Mouse (Mus musculus) heart, embryonic 10.5 days (tissue): ENCODE measurements around the gene Pgghg. TPM values are rescaled to one million over a fixed set of nuclear protein-coding genes. Genes with fewer than 3 reads are reported as not detected.

ENCODE experiments used
- DNase-seq: peaks from one replicate; pipeline ENCODE4 v3.0.0-alpha.2; 2017; ENCODE audit warnings: low spot score
- H3K27ac ChIP-seq: fragments of 300-500 bp; sonication (generic); 2 replicates; pipeline ENCODE4 v1.5.1; 2016; ENCODE audit warnings: mild to moderate bottlenecking
- H3K27me3 ChIP-seq: fragments of 300-500 bp; sonication (generic); 2 replicates; pipeline ENCODE4 v1.6.1; 2016; ENCODE audit warnings: mild to moderate bottlenecking; ENCODE audit not compliant: poor library complexity, insufficient read depth, severe bottlenecking
- H3K36me3 ChIP-seq: fragments of 300-500 bp; sonication (generic); 2 replicates; pipeline ENCODE4 v1.6.1; 2016; ENCODE audit warnings: mild to moderate bottlenecking, moderate library complexity
- H3K4me1 ChIP-seq: fragments of 300-500 bp; sonication (generic); 2 replicates; pipeline ENCODE4 v1.6.1; 2016; ENCODE audit warnings: mild to moderate bottlenecking
- H3K4me3 ChIP-seq: fragments of 300-500 bp; sonication (generic); 2 replicates; pipeline ENCODE4 v1.5.1; 2016; ENCODE audit warnings: mild to moderate bottlenecking, moderate library complexity
- H3K9me3 ChIP-seq: fragments of 300-500 bp; sonication (generic); 2 replicates; pipeline ENCODE4 v1.6.1; 2016; ENCODE audit warnings: mild to moderate bottlenecking, moderate library complexity
- WGBS: fragments of 180-500 bp; shearing (Covaris S2); methylation state at CpG from one replicate; pipeline ENCODE4 v1.1.7; 2016; 5-methylcytosine and 5-hydroxymethylcytosine counted together
- polyA plus RNA-seq: library from polyadenylated mRNA; unstranded; fragments of >200 nt; fragmentation: Nextera tagmentation; extraction: Ambion mirVana; gene quantifications from 2 replicates; pipeline ENCODE4 v1.2.1, GENCODE M21; 2016

The Pgghg gene
- polyA plus RNA-seq, 1 experiment from 2014 or later: 16.1 TPM

GRCm38 (mm10) chr7:140938896-140939295 lies 2.3 kb upstream of the Pgghg start:
- no peak overlapping the region for H3K4me3 ChIP-seq
- no peaks in the 10 kb centered on the region for H3K36me3 ChIP-seq
- no peak overlapping the region for H3K27ac ChIP-seq
- H3K9me3 ChIP-seq: no peaks in the 10 kb centered on the region
- peaks cover 26% of the 10 kb centered on the region for H3K4me1 ChIP-seq
- H3K27me3 ChIP-seq: peaks cover 13% of the 10 kb centered on the region; the same call in 1 of the 2 replicates
- no peak for DNase-seq
- WGBS: 13% methylated on average over 2 of the region's 2 CpGs

DNA sequence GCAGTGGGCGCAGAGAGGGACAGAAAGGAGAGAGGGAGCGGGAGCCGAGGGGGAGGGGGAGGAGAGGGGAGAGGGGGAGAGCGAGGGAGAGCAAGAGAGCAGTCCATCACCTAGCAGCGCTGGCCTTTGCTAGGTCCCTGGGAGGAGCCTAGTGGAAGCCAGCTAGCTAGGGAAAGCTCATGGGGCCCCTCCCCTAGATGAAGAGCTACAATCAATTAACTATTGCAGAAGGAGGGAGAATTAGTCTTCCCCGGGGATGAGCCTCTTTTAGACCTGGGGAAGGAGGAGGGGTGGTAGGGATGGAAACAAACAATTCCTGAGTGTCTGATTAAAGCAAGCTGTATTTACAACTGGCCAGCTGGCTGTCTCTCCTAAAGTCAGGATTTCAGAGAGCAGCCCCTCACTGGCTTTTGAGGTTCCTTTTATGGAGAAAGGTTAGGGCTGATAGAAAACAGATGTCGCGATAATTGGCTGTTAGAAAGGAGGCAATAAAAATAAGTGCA lies 1.5 kb upstream of the Pgghg start:
- H3K27me3 ChIP-seq: peaks cover 14% of the 10 kb centered on the region; the same call in 1 of the 2 replicates
- no peaks in the 10 kb centered on the region for H3K9me3 ChIP-seq
- peaks cover 26% of the 10 kb centered on the region for H3K4me1 ChIP-seq
- H3K4me3 ChIP-seq: peak overlapping the region; percentile 33; the same call in 1 of the 2 replicates
- H3K36me3 ChIP-seq: peaks cover 2% of the 10 kb centered on the region; the same call in 1 of the 2 replicates
- 6% methylated on average over 8 of the region's 8 CpGs for WGBS
- 0 out of 2 replicates have a peak overlapping the region, but pooled peaks have one; percentile 1 for H3K27ac ChIP-seq
- no peak for DNase-seq

DNA sequence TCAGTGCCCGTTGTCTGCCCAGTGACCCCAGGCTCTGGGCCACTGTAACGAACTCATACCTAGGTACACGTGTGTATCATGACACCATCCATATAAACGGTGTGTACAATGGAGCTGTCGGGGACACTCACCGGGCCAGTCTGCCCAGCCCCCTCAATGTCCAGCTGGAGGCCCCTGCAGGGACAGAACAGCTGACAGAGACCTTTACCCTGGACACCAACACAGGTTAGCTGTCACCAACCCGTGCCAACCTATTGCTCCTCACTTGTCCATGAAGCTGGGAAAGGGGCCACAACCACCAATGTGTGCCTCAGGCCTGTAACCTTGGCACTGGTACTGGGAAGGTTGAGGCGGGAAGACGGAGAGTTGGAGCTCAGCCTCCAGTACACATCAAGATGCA lies 1.1 kb downstream of the Pgghg start:
- H3K27me3 ChIP-seq: peaks cover 10% of the 10 kb centered on the region; the same call in 1 of the 2 replicates
- peak overlapping the region; percentile 94 for H3K27ac ChIP-seq
- no peaks in the 10 kb centered on the region for H3K9me3 ChIP-seq
- peaks cover 25% of the 10 kb centered on the region for H3K36me3 ChIP-seq
- peaks cover 37% of the 10 kb centered on the region for H3K4me1 ChIP-seq
- DNase-seq: no peak
- 73% methylated on average over 9 of the region's 9 CpGs for WGBS
- H3K4me3 ChIP-seq: peak overlapping the region; percentile 71

GRCm38 (mm10) chr7:140942811-140943210 lies 1.6 kb downstream of the Pgghg start:
- H3K9me3 ChIP-seq: no peaks in the 10 kb centered on the region
- WGBS: 89% methylated on average over 10 of the region's 10 CpGs
- peaks cover 30% of the 10 kb centered on the region for H3K36me3 ChIP-seq
- peaks cover 42% of the 10 kb centered on the region for H3K4me1 ChIP-seq
- no peak overlapping the region for H3K4me3 ChIP-seq
- H3K27ac ChIP-seq: peak overlapping the region; percentile 3; the same call in 1 of the 2 replicates
- peaks cover 10% of the 10 kb centered on the region; the same call in 1 of the 2 replicates for H3K27me3 ChIP-seq
- DNase-seq: no peak

DNA sequence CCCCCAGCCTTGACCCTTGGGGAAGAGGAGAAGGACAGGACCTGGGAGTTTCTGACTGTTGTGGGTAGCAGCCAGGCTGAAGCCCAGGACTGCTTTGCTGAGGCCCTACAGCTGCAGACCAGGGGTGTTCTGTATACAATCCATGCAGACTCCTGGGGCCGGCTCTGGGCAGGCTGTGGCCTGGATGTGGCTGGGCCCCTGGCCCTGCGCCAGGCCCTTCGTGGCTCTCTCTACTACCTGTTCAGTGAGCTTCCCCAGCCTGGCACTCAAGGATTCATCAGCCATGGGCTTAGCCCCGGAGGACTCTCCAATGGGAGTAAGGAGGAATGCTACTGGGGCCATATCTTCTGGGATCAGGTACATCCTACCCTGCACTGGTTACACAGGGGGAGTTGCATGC lies 2.2 kb downstream of the Pgghg start:
- Histone ChIP-seq H3K27ac (0 out of 2 replicates have a peak overlapping the region, but pooled peaks have one; percentile 3), H3K27me3 (peaks cover 10% of the 10 kb centered on the region; the same call in 1 of the 2 replicates), H3K4me1 (peaks cover 47% of the 10 kb centered on the region), H3K9me3 (no peaks in the 10 kb centered on the region), H3K36me3 (peaks cover 36% of the 10 kb centered on the region), H3K4me3 (no peak overlapping the region)
- 84% methylated on average over 4 of the region's 4 CpGs for WGBS
- no peak for DNase-seq

GRCm38 (mm10) chr7:140944236-140944635 lies 3.0 kb downstream of the Pgghg start:
- Histone ChIP-seq H3K4me1 (peaks cover 49% of the 10 kb centered on the region), H3K27ac (no peak overlapping the region), H3K4me3 (no peak overlapping the region), H3K27me3 (peaks cover 10% of the 10 kb centered on the region; the same call in 1 of the 2 replicates), H3K36me3 (peaks cover 44% of the 10 kb centered on the region), H3K9me3 (no peaks in the 10 kb centered on the region)
- 78% methylated on average over 7 of the region's 7 CpGs for WGBS
- no peak for DNase-seq

GRCm38 (mm10) chr7:140945247-140945646 lies 4.1 kb downstream of the Pgghg start:
- no peak for DNase-seq
- 86% methylated on average over 5 of the region's 5 CpGs for WGBS
- Histone ChIP-seq H3K9me3 (no peaks in the 10 kb centered on the region), H3K4me1 (peaks cover 42% of the 10 kb centered on the region), H3K27ac (no peak overlapping the region), H3K4me3 (no peak overlapping the region), H3K27me3 (peaks cover 10% of the 10 kb centered on the region; the same call in 1 of the 2 replicates), H3K36me3 (peaks cover 50% of the 10 kb centered on the region)

DNA sequence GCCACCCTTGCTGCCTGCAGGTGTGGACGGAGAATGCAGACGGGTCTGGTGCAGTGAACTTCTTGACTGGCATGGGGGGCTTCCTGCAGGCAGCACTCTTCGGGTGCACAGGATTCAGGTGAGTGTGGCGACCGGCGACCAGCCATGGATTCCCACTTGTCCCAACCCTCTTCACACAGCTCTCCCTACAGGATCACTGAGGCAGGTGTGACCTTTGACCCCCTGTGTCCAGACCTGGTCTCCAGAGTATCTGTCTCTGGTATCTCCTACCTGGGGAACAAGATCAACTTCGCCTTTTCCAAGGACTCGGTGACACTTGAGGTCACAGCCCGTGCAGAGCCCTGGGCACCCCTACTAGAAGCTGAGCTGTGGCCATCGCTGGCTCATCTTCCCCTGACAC lies 5.1 kb downstream of the Pgghg start:
- H3K36me3 ChIP-seq: peaks cover 50% of the 10 kb centered on the region
- H3K9me3 ChIP-seq: no peaks in the 10 kb centered on the region
- peaks cover 46% of the 10 kb centered on the region for H3K4me1 ChIP-seq
- no peak for DNase-seq
- no peak overlapping the region for H3K4me3 ChIP-seq
- H3K27me3 ChIP-seq: peaks cover 10% of the 10 kb centered on the region; the same call in 1 of the 2 replicates
- WGBS: 79% methylated on average over 10 of the region's 10 CpGs
- peak overlapping the region; percentile 62 for H3K27ac ChIP-seq

DNA sequence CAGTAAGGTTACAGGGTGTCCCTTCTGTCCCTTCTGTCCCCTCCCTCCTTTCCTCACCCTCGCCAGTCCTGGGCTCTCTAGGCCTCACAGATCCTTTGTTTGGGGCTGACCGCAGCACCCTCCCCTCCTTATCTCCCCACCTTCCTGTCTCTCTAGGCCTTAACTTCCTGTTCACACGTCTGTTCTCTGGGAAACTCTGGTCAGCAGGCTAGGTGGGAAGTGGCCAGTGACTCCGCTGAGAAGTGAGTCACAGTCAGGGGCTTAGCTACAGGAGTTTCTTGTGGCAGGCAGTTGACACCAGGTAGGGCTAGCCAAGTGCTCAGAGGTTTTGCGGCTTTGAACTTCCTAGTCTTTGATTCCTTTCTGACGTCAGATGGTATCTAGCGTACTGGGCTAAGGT lies 5.8 kb downstream of the Pgghg start:
- DNase-seq: no peak
- WGBS: 25% methylated on average over 7 of the region's 7 CpGs
- H3K9me3 ChIP-seq: no peaks in the 10 kb centered on the region
- H3K36me3 ChIP-seq: peaks cover 50% of the 10 kb centered on the region
- no peak overlapping the region for H3K4me3 ChIP-seq
- peak overlapping the region; percentile 62 for H3K27ac ChIP-seq
- H3K4me1 ChIP-seq: peaks cover 43% of the 10 kb centered on the region
- H3K27me3 ChIP-seq: peaks cover 10% of the 10 kb centered on the region; the same call in 1 of the 2 replicates

- no peak overlapping the region for H3K4me3 ChIP-seq
- H3K9me3 ChIP-seq: no peaks in the 10 kb centered on the region
- 0 out of 2 replicates have a peak overlapping the region, but pooled peaks have one; percentile 48 for H3K27ac ChIP-seq
- 44% methylated on average over 8 of the region's 8 CpGs for WGBS
- H3K4me1 ChIP-seq: peaks cover 40% of the 10 kb centered on the region
- peaks cover 6% of the 10 kb centered on the region; the same call in 1 of the 2 replicates for H3K27me3 ChIP-seq
- peaks cover 55% of the 10 kb centered on the region for H3K36me3 ChIP-seq
- DNase-seq: no peak
Measured at GRCm38 (mm10) chr7:140948161-140948560, 7.0 kb downstream of the Pgghg start.

GRCm38 (mm10) chr7:140949255-140949654 lies 8.1 kb downstream of the Pgghg start:
- Histone ChIP-seq H3K27ac (no peak overlapping the region), H3K36me3 (peaks cover 56% of the 10 kb centered on the region), H3K4me3 (no peak overlapping the region), H3K4me1 (peaks cover 50% of the 10 kb centered on the region), H3K27me3 (0 out of 2 replicates have a peak, but pooled peaks cover 1% of the 10 kb centered on the region), H3K9me3 (no peaks in the 10 kb centered on the region)
- DNase-seq: peak; percentile 70
- WGBS: 82% methylated on average over 6 of the region's 6 CpGs

DNA sequence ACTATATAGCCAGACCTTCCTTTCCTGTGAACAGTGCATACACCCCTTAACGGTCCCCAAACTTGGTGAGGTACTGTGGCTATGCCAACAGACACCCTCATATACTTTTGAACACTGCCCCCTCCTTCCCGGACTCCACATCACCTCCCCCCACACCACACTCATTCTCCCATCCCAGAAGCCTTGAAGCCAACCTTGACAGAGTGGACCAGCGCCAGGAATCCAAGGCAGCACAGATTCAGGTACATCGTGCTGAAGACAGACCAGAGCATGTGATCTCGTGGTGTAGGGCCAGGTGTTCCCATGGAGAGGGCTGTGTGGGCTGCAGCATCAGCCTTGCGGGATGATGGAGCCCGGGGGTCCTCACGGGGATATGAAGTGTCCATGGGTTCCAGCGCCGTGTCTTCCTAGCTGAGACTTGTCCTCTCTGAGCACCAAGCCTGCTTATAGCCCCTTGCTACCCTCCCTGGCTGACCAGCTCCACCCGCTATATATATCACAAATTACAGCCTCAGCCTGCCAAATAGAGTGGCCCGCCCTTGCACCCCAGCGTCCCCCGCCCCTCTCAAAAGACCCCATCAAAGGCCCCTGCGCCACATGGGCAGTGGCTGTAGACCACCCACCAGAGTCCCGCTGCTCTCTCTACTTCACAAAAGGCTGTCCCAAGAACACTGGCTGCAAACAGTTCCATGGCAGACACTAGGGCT lies 8.8 kb downstream of the Pgghg start, which contains the start of gene Ifitm5:
Gene Ifitm5 (minus strand): TSS at position 468 of the 707 bp plus-strand sequence.
- no peak for DNase-seq
- Histone ChIP-seq H3K4me3 (no peak within 1 kb of the TSS), H3K27ac (0 out of 2 replicates have a peak within 1 kb of the TSS, but pooled peaks have one; percentile 13), H3K4me1 (peaks cover 57% of the 10 kb centered on the region), H3K36me3 (peaks cover 51% of the 10 kb centered on the region), H3K9me3 (no peaks in the 10 kb centered on the region), H3K27me3 (no peaks in the 10 kb centered on the region)
- 85% methylated on average over 16 of the region's 16 CpGs for WGBS

- Histone ChIP-seq H3K4me3 (no peak overlapping the region), H3K4me1 (peaks cover 65% of the 10 kb centered on the region), H3K27ac (0 out of 2 replicates have a peak overlapping the region, but pooled peaks have one; percentile 13), H3K9me3 (no peaks in the 10 kb centered on the region), H3K36me3 (peaks cover 41% of the 10 kb centered on the region), H3K27me3 (no peaks in the 10 kb centered on the region)
- no peak for DNase-seq
- 52% methylated on average over 8 of the region's 8 CpGs for WGBS
Measured at GRCm38 (mm10) chr7:140951051-140951450, 9.9 kb downstream of the Pgghg start.
